Mouse (Mus musculus) lung, embryonic 14.5 days (tissue): ENCODE data around the gene Tbc1d12. TPM values are rescaled to one million over a fixed set of nuclear protein-coding genes. Genes with fewer than 3 reads are reported as not detected.
"Not testable (repeated sequence)": the region's sequence is repeated elsewhere in the genome, so short reads cannot be mapped to it uniquely, and the experiment has no call there.

Experiments
- ATAC-seq: fragments of 200-750 bp; cut with Nextera tagmentation; 2 replicates; pipeline ENCODE4 v1.8.0; 2017; ENCODE audit warnings: mild to moderate bottlenecking, moderate TSS enrichment, moderate library complexity; ENCODE audit not compliant: insufficient read depth
- DNase-seq: peaks from one replicate; pipeline ENCODE4 v3.0.0-alpha.2; 2015
- H3K27ac ChIP-seq: fragments of 300-500 bp; sonication (generic); 2 replicates; pipeline ENCODE4 v1.5.1; 2014; ENCODE audit warnings: low read depth, mild to moderate bottlenecking, moderate library complexity
- H3K27me3 ChIP-seq: fragments of 300-500 bp; sonication (generic); 2 replicates; pipeline ENCODE4 v1.6.1; 2014; ENCODE audit warnings: low read length, control low read depth; ENCODE audit not compliant: insufficient read depth
- H3K36me3 ChIP-seq: fragments of 300-500 bp; sonication (generic); 2 replicates; pipeline ENCODE4 v1.6.1; 2014; ENCODE audit warnings: control low read depth; ENCODE audit not compliant: insufficient read depth
- H3K4me1 ChIP-seq: fragments of 300-500 bp; sonication (generic); 2 replicates; pipeline ENCODE4 v1.6.1; 2014; ENCODE audit warnings: antibody characterized with exemption, control low read depth; ENCODE audit not compliant: insufficient read depth
- H3K4me2 ChIP-seq: fragments of 300-500 bp; sonication (generic); 2 replicates; pipeline ENCODE4 v1.6.1; 2014; ENCODE audit warnings: mild to moderate bottlenecking
- H3K4me3 ChIP-seq: fragments of 300-500 bp; sonication (generic); 2 replicates; pipeline ENCODE4 v1.5.1; 2014; ENCODE audit warnings: low read depth, low read length
- H3K9ac ChIP-seq: fragments of 300-500 bp; sonication (generic); 2 replicates; pipeline ENCODE4 v1.6.1; 2014
- H3K9me3 ChIP-seq: fragments of 300-500 bp; sonication (generic); 2 replicates; pipeline ENCODE4 v1.6.1; 2016; ENCODE audit warnings: low read depth, low read length, control low read depth
- CTCF ChIP-seq: IDR thresholded peaks from 2 replicates; pipeline ENCODE4 v1.5.1; 2016; ENCODE audit warnings: antibody characterized with exemption, low read depth
- WGBS: fragments of 180-500 bp; shearing (Covaris S2); extraction: QIAGEN DNeasy Blood & Tissue Kit; methylation state at CpG from one replicate; pipeline ENCODE4 v1.1.7; 2014; 5-methylcytosine and 5-hydroxymethylcytosine counted together
- polyA plus RNA-seq: library from polyadenylated mRNA; unstranded; fragments of >200 nt; fragmentation: Nextera tagmentation; extraction: Ambion mirVana; gene quantifications from 2 replicates; pipeline ENCODE4 v1.2.1, GENCODE M21; 2014

The Tbc1d12 gene
- polyA plus RNA-seq, 1 experiment from 2014 or later, result 3.8 TPM

DNA sequence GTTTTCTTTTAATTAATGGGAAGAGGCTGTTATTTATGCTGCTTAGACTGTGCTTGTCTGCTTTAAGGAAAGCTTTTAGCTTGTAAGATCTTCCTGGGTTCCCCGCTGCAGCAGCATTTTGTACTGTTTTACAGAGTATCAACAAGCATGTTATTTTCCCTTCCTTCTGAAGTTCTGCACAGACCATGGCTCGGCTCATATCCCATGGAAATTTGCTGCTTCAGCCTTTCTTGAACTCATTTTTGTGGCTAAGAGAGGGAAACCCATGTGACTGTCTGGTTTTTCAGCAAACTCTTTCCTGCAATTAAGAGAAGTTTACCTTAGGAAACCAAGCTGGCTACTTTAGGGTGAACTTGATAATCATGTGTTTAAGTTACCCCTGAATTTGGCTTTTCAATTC, 10.0 kb downstream of the Tbc1d12 start:
- H3K27me3 ChIP-seq, result no peaks in the 10 kb centered on the region
- H3K4me2 ChIP-seq, result no peak overlapping the region
- no peak overlapping the region for H3K9ac ChIP-seq
- no peaks in the 10 kb centered on the region for H3K36me3 ChIP-seq
- H3K9me3 ChIP-seq, result no peaks in the 10 kb centered on the region
- ATAC-seq (no peak), DNase-seq (no peak)
- WGBS, result 66% methylated on average over 2 of the region's 2 CpGs
- H3K4me1 ChIP-seq, result no peaks in the 10 kb centered on the region
- TF ChIP-seq CTCF, result no peak
- no peak overlapping the region for H3K27ac ChIP-seq
- H3K4me3 ChIP-seq, result no peak overlapping the region

GRCm38 (mm10) chr19:38858224-38858623, 21.8 kb downstream of the Tbc1d12 start:
- ATAC-seq (no peak), DNase-seq (no peak)
- 97% methylated on average over 3 of the region's 3 CpGs for WGBS
- no peak overlapping the region for H3K27ac ChIP-seq
- no peak overlapping the region for H3K9ac ChIP-seq
- no peaks in the 10 kb centered on the region for H3K4me1 ChIP-seq
- H3K36me3 ChIP-seq, result no peaks in the 10 kb centered on the region
- no peak for TF ChIP-seq CTCF
- no peak overlapping the region for H3K4me2 ChIP-seq
- no peaks in the 10 kb centered on the region for H3K27me3 ChIP-seq
- no peaks in the 10 kb centered on the region for H3K9me3 ChIP-seq
- no peak overlapping the region for H3K4me3 ChIP-seq

GRCm38 (mm10) chr19:38862523-38862922, 26.1 kb downstream of the Tbc1d12 start:
- Histone ChIP-seq H3K4me1 (no peaks in the 10 kb centered on the region), H3K9me3 (no peaks in the 10 kb centered on the region), H3K4me3 (no peak overlapping the region), H3K27ac (no peak overlapping the region), H3K9ac (no peak overlapping the region), H3K4me2 (no peak overlapping the region), H3K27me3 (no peaks in the 10 kb centered on the region), H3K36me3 (0 out of 2 replicates have a peak, but pooled peaks cover 6% of the 10 kb centered on the region)
- DNase-seq (no peak), ATAC-seq (no peak)
- WGBS, result 88% methylated on average over 6 of the region's 6 CpGs
- TF ChIP-seq CTCF, result no peak

DNA sequence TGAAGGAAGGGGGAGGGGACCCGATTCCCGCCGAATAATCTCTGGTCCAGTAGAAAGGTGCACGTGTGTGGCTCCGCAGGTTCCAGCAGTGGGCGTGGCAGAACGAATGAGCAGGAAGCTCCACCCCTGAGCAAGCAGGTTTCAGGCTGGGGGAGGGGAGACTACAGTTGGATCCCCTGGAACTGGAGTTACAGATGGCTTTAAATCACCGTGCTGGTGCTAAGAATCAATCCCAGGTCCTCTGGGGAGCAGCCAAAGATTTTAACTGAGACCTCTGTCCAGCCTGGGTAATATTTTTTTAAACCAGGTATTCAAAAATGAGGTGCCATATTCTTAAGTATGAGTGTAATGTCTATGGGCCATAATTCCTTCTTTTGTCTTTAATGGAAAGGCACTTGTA, 38.4 kb downstream of the Tbc1d12 start:
- not testable (repeated sequence) for H3K27me3 ChIP-seq, H3K9me3 ChIP-seq, ATAC-seq, H3K9ac ChIP-seq, H3K4me1 ChIP-seq, H3K36me3 ChIP-seq, H3K27ac ChIP-seq, DNase-seq, H3K4me2 ChIP-seq, H3K4me3 ChIP-seq
- WGBS, result 76% methylated on average over 3 of the region's 8 CpGs

DNA sequence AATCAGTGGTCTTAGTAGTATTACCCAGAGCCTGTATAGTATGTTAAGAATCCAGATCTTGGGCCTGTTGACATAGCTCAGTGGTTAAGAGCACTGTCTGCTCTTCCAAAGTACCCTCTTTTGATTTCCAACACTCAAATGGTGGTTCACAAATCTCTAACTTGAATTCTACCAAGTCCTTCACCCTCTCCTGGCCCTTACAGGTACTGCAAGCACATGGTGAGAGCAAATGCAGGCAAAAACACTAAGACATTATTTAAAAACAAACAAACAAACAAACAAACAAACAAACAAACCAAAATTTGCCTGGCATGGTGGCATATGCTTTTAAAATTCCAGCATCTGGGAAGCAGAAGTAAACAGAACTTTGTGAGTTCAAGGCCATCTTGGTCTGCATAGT, 43.9 kb downstream of the Tbc1d12 start:
- Histone ChIP-seq H3K27me3 (no peaks in the 10 kb centered on the region), H3K4me1 (no peaks in the 10 kb centered on the region), H3K9me3 (no peaks in the 10 kb centered on the region), H3K4me3 (no peak overlapping the region), H3K36me3 (0 out of 2 replicates have a peak, but pooled peaks cover 7% of the 10 kb centered on the region), H3K9ac (no peak overlapping the region), H3K4me2 (no peak overlapping the region), H3K27ac (no peak overlapping the region)
- DNase-seq (peak; percentile 11), ATAC-seq (no peak)
- TF ChIP-seq CTCF, result peak; percentile 34

DNA sequence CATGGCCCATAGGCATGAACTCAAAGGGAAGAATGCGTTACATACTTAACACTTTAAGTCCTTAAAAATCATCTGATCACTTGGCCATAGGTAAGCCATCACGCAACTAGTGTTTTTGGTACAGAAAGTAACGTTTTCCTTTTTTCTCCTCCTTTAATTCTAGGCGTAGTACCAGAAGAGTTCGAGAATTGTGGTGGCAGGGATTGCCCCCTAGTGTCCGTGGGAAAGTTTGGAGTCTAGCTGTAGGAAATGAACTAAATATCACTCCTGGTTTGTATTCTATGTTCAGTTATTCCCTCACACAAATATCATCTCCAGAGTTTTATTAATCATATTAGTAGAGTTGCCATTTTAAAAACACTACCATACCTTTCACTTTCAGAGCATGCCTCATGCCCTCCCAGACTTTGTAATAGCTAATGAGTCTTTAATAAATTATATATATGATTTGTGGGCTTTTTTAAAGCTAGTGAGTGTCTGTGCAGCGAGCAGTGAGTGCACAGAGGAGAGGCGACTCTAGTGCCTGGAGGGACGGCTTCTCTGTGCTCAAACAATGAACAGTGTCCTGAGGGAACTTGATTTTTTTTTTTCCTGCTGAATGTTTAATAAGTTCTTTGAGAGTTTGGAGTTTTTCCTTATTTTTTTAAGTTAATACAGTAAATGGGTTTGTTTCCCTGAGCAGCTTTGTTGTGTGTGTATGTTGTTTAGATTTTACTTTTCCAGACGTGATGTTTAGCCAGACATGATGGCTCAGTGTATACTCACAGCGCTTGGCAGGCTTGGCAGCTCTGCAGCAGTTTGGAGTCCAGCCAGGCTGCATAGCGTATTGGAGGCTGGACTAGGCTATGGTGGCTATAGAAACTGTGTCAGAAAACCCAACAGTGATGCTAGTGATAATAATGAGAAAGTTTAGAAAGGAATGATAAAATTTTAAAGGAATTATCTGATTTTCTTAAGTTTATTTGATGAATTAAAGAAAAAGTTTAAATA, 65.1 kb downstream of the Tbc1d12 start:
- WGBS, result 52% methylated on average over 12 of the region's 12 CpGs
- H3K4me3 ChIP-seq, result no peak overlapping the region
- no peaks in the 10 kb centered on the region for H3K27me3 ChIP-seq
- peak overlapping the region; percentile 33; the same call in 1 of the 2 replicates for H3K27ac ChIP-seq
- DNase-seq, result peak; percentile 95
- H3K9me3 ChIP-seq, result no peaks in the 10 kb centered on the region
- H3K4me2 ChIP-seq, result no peak overlapping the region
- ATAC-seq, result peak; percentile 92
- H3K4me1 ChIP-seq, result no peaks in the 10 kb centered on the region
- 0 out of 2 replicates have a peak, but pooled peaks cover 2% of the 10 kb centered on the region for H3K36me3 ChIP-seq
- H3K9ac ChIP-seq, result no peak overlapping the region
- TF ChIP-seq CTCF, result peak; percentile 34

DNA sequence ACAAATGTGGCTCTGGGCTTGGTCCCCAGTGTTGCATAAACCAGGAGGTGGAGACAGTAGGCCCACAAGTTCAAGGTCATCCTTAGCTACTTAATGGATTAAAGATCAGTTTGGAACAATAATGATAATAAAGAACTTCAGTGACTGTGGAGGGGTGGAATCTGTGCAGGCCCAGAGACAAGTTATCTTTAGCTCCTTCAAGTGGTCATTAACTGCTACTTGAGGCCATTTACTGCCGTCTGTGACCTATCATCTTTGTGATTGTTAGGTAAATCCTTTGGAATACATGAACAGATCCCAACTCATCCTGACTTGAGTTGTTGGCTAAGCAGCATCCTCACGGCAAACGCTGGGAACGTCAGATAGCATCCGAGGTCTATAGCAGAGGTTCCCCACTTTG, 66.1 kb downstream of the Tbc1d12 start:
- H3K4me1 ChIP-seq, result no peaks in the 10 kb centered on the region
- TF ChIP-seq CTCF, result no peak
- no peaks in the 10 kb centered on the region for H3K27me3 ChIP-seq
- H3K27ac ChIP-seq, result no peak overlapping the region
- WGBS, result 82% methylated on average over 5 of the region's 5 CpGs
- no peak overlapping the region for H3K4me3 ChIP-seq
- H3K36me3 ChIP-seq, result 0 out of 2 replicates have a peak, but pooled peaks cover 2% of the 10 kb centered on the region
- ATAC-seq, result no peak
- DNase-seq, result no peak
- H3K9ac ChIP-seq, result no peak overlapping the region
- H3K9me3 ChIP-seq, result no peaks in the 10 kb centered on the region
- H3K4me2 ChIP-seq, result no peak overlapping the region
